Mouse (Mus musculus) spleen, adult 2 months (tissue): ENCODE data around the gene Use1.

Experiments
- CTCF ChIP-seq: fragments of 200-500 bp; IDR thresholded peaks from 2 replicates; pipeline ENCODE4 v1.5.1; 2011; ENCODE audit warnings: mild to moderate bottlenecking, inconsistent platforms; ENCODE audit not compliant: insufficient read depth, insufficient read length, insufficient replicate concordance; ENCODE audit errors: extremely low read depth
- POLR2A ChIP-seq: fragments of 200-500 bp; IDR thresholded peaks from 2 replicates; pipeline ENCODE4 v1.6.1; 2011; ENCODE audit warnings: low read depth, low read length, inconsistent platforms

GRCm38 (mm10) chr8:71383396-71383795, 16.7 kb downstream of the Use1 start:
- TF ChIP-seq CTCF: no peak
- no peak for TF ChIP-seq POLR2A
